Mouse (Mus musculus) lung, adult 2 months (tissue): ENCODE measurements around the gene Ube4b. TPM values are rescaled to one million over a fixed set of nuclear protein-coding genes. Genes with fewer than 3 reads are reported as not detected.

Source experiments
- DNase-seq: peaks from one replicate; pipeline ENCODE4 v3.0.0; 2022
- H3K4me1 ChIP-seq: fragments of 200-500 bp; 2 replicates; pipeline ENCODE4 v1.6.1; 2011; ENCODE audit warnings: low read length; ENCODE audit not compliant: control insufficient read depth, insufficient read depth
- H3K4me3 ChIP-seq: fragments of 200-500 bp; replicated peaks from 2 replicates; pipeline ENCODE3; 2011; ENCODE audit warnings: low read depth, mild to moderate bottlenecking, control low read depth, low read length; ENCODE audit errors: extremely low read depth
- CTCF ChIP-seq: fragments of 200-500 bp; IDR thresholded peaks from 2 replicates; pipeline ENCODE4 v1.5.1; 2011; ENCODE audit warnings: mild to moderate bottlenecking, low read length, control low read depth; ENCODE audit not compliant: insufficient read depth
- POLR2A ChIP-seq: fragments of 200-500 bp; IDR thresholded peaks from 2 replicates; pipeline ENCODE4 v1.6.1; 2011; ENCODE audit warnings: low read depth, mild to moderate bottlenecking, control low read depth, low read length, borderline replicate concordance; ENCODE audit errors: extremely low read depth
- WGBS: fragments of 180-500 bp; shearing (Covaris S2); methylation state at CpG from one replicate; pipeline ENCODE4 v1.1.7; 2018; 5-methylcytosine and 5-hydroxymethylcytosine counted together
- polyA plus RNA-seq: library from polyadenylated mRNA; depleted of rRNA; stranded (reverse); fragments of >200 nt; gene quantifications from 2 replicates; pipeline ENCODE4 v1.2.3, GENCODE M21; 2012

Ube4b gene
- polyA plus RNA-seq, 1 experiment: 53.3 TPM

- 67% methylated on average over 4 of the region's 4 CpGs for WGBS
- Histone ChIP-seq H3K4me1 (peaks cover 6% of the 10 kb centered on the region; the same call in 1 of the 2 replicates), H3K4me3 (no peak overlapping the region)
- DNase-seq: no peak
- TF ChIP-seq POLR2A (no peak), CTCF (no peak)
Observed at GRCm38 (mm10) chr4:149399331-149399910, 27.1 kb downstream of the Ube4b start.

- DNase-seq: no peak
Observed at GRCm38 (mm10) chr4:149398181-149398735, 28.3 kb downstream of the Ube4b start.

GRCm38 (mm10) chr4:149396433-149397306 is 29.9 kb downstream of the Ube4b start:
- 66% methylated on average over 21 of the region's 21 CpGs for WGBS
- peaks cover 9% of the 10 kb centered on the region; the same call in 1 of the 2 replicates for H3K4me1 ChIP-seq
- TF ChIP-seq CTCF: no peak
- TF ChIP-seq POLR2A: no peak
- no peak overlapping the region for H3K4me3 ChIP-seq
- DNase-seq: no peak

More at GRCm38 (mm10) chr4:149398181-149398735, 28.3 kb downstream of the Ube4b start:
- TF ChIP-seq CTCF: no peak
- TF ChIP-seq POLR2A: no peak
- H3K4me1 ChIP-seq: peaks cover 6% of the 10 kb centered on the region; the same call in 1 of the 2 replicates
- no peak overlapping the region for H3K4me3 ChIP-seq
- 90% methylated on average over 9 of the region's 9 CpGs for WGBS

GRCm38 (mm10) chr4:149395581-149395980 is 31.0 kb downstream of the Ube4b start:
- Histone ChIP-seq H3K4me1 (peaks cover 7% of the 10 kb centered on the region; the same call in 1 of the 2 replicates), H3K4me3 (no peak overlapping the region)
- no peak for DNase-seq
- no peak for TF ChIP-seq CTCF
- TF ChIP-seq POLR2A: no peak
- 66% methylated on average over 6 of the region's 6 CpGs for WGBS

GRCm38 (mm10) chr4:149394292-149394691 is 32.3 kb downstream of the Ube4b start:
- peaks cover 7% of the 10 kb centered on the region; the same call in 1 of the 2 replicates for H3K4me1 ChIP-seq
- DNase-seq: no peak
- WGBS: 81% methylated on average over 4 of the region's 4 CpGs
- H3K4me3 ChIP-seq: no peak overlapping the region
- no peak for TF ChIP-seq POLR2A
- TF ChIP-seq CTCF: no peak

GRCm38 (mm10) chr4:149393311-149393995 is 33.1 kb downstream of the Ube4b start:
- 86% methylated on average over 12 of the region's 12 CpGs for WGBS
- no peak for DNase-seq
- Histone ChIP-seq H3K4me1 (peaks cover 7% of the 10 kb centered on the region; the same call in 1 of the 2 replicates), H3K4me3 (no peak overlapping the region)
- no peak for TF ChIP-seq CTCF
- no peak for TF ChIP-seq POLR2A

GRCm38 (mm10) chr4:149392359-149392758 is 34.2 kb downstream of the Ube4b start:
- no peak for DNase-seq
- TF ChIP-seq POLR2A (no peak), CTCF (no peak)
- peaks cover 7% of the 10 kb centered on the region; the same call in 1 of the 2 replicates for H3K4me1 ChIP-seq

GRCm38 (mm10) chr4:149381001-149381400 is 45.5 kb downstream of the Ube4b start:
- no peaks in the 10 kb centered on the region for H3K4me1 ChIP-seq
- TF ChIP-seq POLR2A (no peak), CTCF (no peak)
- 70% methylated on average over 7 of the region's 7 CpGs for WGBS
- no peak overlapping the region for H3K4me3 ChIP-seq
- no peak for DNase-seq

More at GRCm38 (mm10) chr4:149392359-149392758, 34.2 kb downstream of the Ube4b start:
- no peak overlapping the region for H3K4me3 ChIP-seq
- 36% methylated on average over 4 of the region's 4 CpGs for WGBS

- DNase-seq: no peak
- Histone ChIP-seq H3K4me3 (no peak overlapping the region), H3K4me1 (no peaks in the 10 kb centered on the region)
- 88% methylated on average over 17 of the region's 17 CpGs for WGBS
- TF ChIP-seq POLR2A (no peak), CTCF (no peak)
Observed at GRCm38 (mm10) chr4:149379881-149380280, 46.7 kb downstream of the Ube4b start.
